Mouse (Mus musculus) limb, embryonic 13.5 days (tissue): ENCODE results near the gene Foxc2. TPM values are rescaled to one million over a fixed set of nuclear protein-coding genes. Genes with fewer than 3 reads are reported as not detected.
A peak's percentile ranks its signal among the peaks of the same experiment; 100 is the strongest.

Experiments
- ATAC-seq: fragments of 200-750 bp; cut with Nextera tagmentation; 2 replicates; pipeline ENCODE4 v1.8.0; 2017; ENCODE audit warnings: low read depth, moderate number of reproducible peaks, moderate TSS enrichment; ENCODE audit not compliant: low FRiP score
- H3K27ac ChIP-seq: fragments of 300-500 bp; sonication (generic); 2 replicates; pipeline ENCODE4 v1.5.1; 2015; ENCODE audit warnings: inconsistent platforms, mild to moderate bottlenecking, moderate library complexity
- H3K27me3 ChIP-seq: fragments of 300-500 bp; sonication (generic); 2 replicates; pipeline ENCODE4 v1.6.1; 2015; ENCODE audit warnings: mild to moderate bottlenecking, inconsistent platforms
- H3K36me3 ChIP-seq: fragments of 300-500 bp; sonication (generic); 2 replicates; pipeline ENCODE4 v1.6.1; 2015; ENCODE audit warnings: inconsistent platforms, mild to moderate bottlenecking, moderate library complexity
- H3K4me1 ChIP-seq: fragments of 300-500 bp; sonication (generic); 2 replicates; pipeline ENCODE4 v1.6.1; 2015; ENCODE audit warnings: inconsistent platforms
- H3K4me2 ChIP-seq: fragments of 300-500 bp; sonication (generic); replicated peaks from 2 replicates; pipeline ENCODE4 v1.6.1; 2015; ENCODE audit warnings: inconsistent platforms, mild to moderate bottlenecking, moderate library complexity
- H3K4me3 ChIP-seq: fragments of 300-500 bp; sonication (generic); 2 replicates; pipeline ENCODE4 v1.5.1; 2015; ENCODE audit warnings: moderate library complexity, mild to moderate bottlenecking, inconsistent platforms
- H3K9ac ChIP-seq: fragments of 300-500 bp; sonication (generic); 2 replicates; pipeline ENCODE4 v1.6.1; 2015; ENCODE audit warnings: mild to moderate bottlenecking, inconsistent platforms
- H3K9me3 ChIP-seq: fragments of 300-500 bp; sonication (generic); 2 replicates; pipeline ENCODE4 v1.6.1; 2016; ENCODE audit warnings: inconsistent platforms
- WGBS: fragments of 180-500 bp; shearing (Covaris S2); methylation state at CpG from one replicate; pipeline ENCODE4 v1.1.7; 2015; 5-methylcytosine and 5-hydroxymethylcytosine counted together
- polyA plus RNA-seq: library from polyadenylated mRNA; unstranded; fragments of >200 nt; fragmentation: Nextera tagmentation; extraction: Ambion mirVana; gene quantifications from 2 replicates; pipeline ENCODE4 v1.2.1, GENCODE M21; 2015

Gene Foxc2
- polyA plus RNA-seq, 1 experiment from 2014 or later: 7.5 TPM

DNA sequence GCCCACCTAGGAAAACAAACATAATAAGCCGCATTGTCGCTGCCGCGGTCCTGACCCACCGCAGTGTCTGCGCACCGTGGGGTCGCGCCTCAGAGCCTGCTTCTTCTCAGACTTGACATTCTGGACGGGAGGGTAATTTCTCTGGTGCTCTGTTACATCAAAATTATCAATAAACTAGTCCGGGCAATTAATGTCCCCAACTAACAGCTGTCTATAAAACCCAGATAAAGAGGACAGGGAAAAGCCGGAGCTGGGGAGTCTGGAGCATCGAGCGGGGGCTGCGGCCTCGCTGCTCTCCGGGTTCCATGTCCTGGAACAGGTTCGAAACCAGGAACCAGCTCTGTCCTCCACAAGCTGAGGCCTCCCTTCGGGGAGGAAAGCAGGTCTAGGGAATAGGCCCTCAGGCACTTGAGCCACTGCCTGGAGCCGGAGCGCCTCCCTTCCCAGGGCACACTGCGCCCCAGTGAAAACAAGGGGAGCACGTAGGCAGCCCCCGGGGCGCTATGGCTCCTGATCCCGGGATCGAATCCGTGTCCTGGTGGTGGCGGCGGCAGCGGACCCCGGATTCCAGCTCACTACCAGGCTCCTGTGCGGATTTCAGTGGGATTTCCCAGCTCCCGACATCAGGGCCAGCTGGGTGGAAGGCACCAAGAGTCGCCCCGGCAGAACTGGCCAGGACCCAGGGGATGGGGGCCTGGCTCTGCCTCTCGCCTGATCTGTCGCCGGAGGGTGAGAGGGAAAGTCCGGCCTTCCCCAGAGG lies 26.9 kb upstream of the Foxc2 start:
- 3% methylated on average over 39 of the region's 40 CpGs for WGBS
- no peak overlapping the region for H3K4me2 ChIP-seq

DNA sequence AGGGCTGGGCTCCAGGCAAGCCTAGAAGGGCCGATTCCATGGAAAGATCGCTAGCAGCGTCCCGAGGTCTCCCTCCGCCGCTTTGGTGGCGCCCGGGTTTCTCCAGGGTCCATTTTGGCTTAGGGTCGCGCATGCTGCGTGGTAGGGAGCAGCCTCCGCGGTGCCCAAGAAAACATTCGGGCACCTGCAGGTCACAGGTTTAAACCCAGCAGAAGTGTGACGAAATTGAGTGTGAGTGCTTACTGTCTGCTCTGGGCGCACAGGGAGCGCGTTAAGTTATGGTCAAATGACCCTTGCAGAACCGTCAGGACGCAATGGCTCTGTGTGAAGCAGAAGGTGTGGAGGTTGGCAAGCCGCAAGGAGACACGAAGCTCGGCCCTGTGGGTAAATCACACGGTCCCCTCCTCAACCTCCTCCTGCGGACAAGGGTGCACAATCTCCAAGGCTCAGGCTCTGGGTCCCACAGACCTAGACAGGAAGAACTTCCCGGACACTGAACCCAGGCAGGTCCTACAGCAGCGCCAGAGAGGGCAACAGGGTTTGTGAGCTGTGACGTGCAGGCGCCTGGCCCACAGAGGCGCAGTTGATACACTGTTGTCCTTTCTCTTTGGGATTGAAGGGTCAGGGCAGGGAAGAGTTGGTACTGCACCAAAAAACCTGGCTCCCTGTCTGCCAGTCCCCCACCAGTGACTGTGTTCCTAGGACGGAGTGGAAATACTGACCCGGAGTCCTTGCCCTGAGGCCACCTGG lies 26.2 kb upstream of the Foxc2 start:
- Histone ChIP-seq H3K9me3 (no peaks in the 10 kb centered on the region), H3K27me3 (peaks cover 97% of the 10 kb centered on the region), H3K27ac (no peak overlapping the region), H3K4me2 (no peak overlapping the region), H3K9ac (no peak overlapping the region), H3K4me1 (peaks cover 8% of the 10 kb centered on the region), H3K4me3 (no peak overlapping the region), H3K36me3 (no peaks in the 10 kb centered on the region)
- 6% methylated on average over 32 of the region's 32 CpGs for WGBS
- no peak for ATAC-seq

More for the DNA sequence above, 26.9 kb upstream of the Foxc2 start:
- Histone ChIP-seq H3K27ac (no peak overlapping the region), H3K36me3 (no peaks in the 10 kb centered on the region), H3K4me3 (no peak overlapping the region), H3K27me3 (peaks cover 99% of the 10 kb centered on the region), H3K9ac (no peak overlapping the region), H3K9me3 (no peaks in the 10 kb centered on the region), H3K4me1 (peaks cover 16% of the 10 kb centered on the region)
- ATAC-seq: no peak

DNA sequence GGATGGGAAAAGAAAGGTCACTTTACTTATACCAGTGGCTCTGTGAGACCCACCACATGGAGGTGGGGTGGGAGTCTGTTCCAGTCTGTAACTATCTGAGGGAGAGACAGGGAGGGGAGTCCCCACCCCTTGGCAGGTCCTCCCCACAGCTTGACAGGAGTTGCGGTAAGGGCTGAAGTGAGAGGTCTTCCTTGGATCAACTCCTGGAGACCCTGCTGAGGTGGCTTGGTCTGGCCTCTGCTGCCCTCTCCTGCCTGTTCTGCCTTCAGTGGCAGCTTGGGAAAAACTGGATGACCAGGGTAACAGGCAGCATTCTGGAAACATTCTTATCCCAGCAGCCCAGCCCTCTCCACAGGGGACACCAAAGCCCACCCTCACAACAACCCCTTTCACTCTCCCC lies 25.3 kb upstream of the Foxc2 start:
- Histone ChIP-seq H3K36me3 (no peaks in the 10 kb centered on the region), H3K4me3 (no peak overlapping the region), H3K9ac (no peak overlapping the region), H3K9me3 (no peaks in the 10 kb centered on the region), H3K27me3 (peaks cover 88% of the 10 kb centered on the region), H3K27ac (no peak overlapping the region), H3K4me2 (no peak overlapping the region), H3K4me1 (peaks cover 6% of the 10 kb centered on the region; the same call in 1 of the 2 replicates)
- WGBS: 0% methylated on average over 1 of the region's 1 CpGs
- ATAC-seq: no peak

DNA sequence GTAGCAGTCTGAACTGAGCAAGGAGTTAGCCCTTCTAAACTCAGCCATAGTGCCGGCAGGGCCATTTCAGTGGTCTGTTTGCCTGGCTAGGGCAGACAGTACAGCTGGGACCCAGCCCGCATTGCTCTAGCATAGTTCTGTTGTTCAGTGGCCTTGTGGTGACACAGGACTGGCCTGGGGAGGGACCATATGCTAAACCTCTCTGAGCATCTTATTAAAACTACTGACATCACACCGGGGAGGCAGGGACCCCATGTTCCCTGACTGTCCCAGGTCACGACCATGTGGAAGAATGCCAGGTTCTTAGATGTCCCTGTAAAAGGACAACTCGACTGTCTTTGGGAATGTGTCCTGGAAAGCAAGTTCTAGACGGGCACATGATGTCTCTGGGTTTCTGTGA lies 23.8 kb upstream of the Foxc2 start:
- Histone ChIP-seq H3K27me3 (peaks cover 74% of the 10 kb centered on the region), H3K36me3 (peaks cover 7% of the 10 kb centered on the region)

DNA sequence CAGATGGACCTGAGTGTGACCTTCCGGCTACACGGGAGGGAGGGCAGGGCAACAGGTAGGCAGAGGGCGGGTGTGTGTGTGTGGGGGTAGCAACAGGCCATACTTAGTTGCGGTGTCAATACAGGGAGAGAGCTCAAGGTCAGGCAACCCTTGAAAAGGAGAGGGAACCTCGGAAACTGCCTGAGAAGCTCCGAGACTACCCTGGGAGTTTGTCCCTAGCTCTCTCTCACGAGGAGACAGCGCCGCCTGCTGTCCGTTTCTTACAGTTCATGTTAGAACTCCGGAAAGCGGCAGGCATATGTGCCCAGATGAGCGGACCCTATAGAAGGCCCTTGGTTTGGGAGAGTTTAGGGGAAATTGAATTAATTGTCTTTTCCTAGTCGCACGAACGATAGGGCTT lies 23.3 kb upstream of the Foxc2 start:
- Histone ChIP-seq H3K4me1 (peaks cover 6% of the 10 kb centered on the region; the same call in 1 of the 2 replicates), H3K9me3 (no peaks in the 10 kb centered on the region), H3K27ac (no peak overlapping the region), H3K27me3 (peaks cover 69% of the 10 kb centered on the region), H3K36me3 (peaks cover 12% of the 10 kb centered on the region), H3K9ac (no peak overlapping the region), H3K4me2 (no peak overlapping the region), H3K4me3 (no peak overlapping the region)
- 4% methylated on average over 16 of the region's 16 CpGs for WGBS
- peak; percentile 54; the same call in 1 of the 2 replicates for ATAC-seq

More for the DNA sequence above, 23.8 kb upstream of the Foxc2 start:
- H3K4me2 ChIP-seq: no peak overlapping the region
- H3K9me3 ChIP-seq: no peaks in the 10 kb centered on the region
- H3K27ac ChIP-seq: no peak overlapping the region
- 19% methylated on average over 6 of the region's 6 CpGs for WGBS
- no peak overlapping the region for H3K4me3 ChIP-seq
- 0 out of 2 replicates have a peak, but pooled peaks have one; percentile 1 for ATAC-seq
- no peak overlapping the region for H3K9ac ChIP-seq
- peaks cover 6% of the 10 kb centered on the region; the same call in 1 of the 2 replicates for H3K4me1 ChIP-seq

DNA sequence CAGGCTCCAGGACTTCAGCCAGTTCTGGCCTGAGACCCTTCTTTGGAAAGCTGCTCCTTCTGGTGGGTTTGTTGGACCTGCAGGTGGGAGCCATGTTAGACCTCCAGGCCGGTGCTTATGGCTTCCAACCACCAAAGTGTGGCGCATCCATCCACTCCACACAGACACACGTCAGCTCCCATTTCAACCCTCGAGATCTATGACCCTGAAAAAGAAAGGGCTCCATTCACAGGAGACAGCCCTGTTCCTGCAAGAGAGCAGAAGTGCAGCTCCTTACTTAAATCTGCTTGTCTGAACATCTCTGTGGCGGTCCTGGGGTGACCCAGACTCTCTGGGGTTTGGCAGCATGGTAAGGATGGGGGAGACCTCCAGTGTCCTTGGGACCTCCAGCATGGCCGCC lies 22.5 kb upstream of the Foxc2 start:
- Histone ChIP-seq H3K27ac (no peak overlapping the region), H3K9ac (no peak overlapping the region), H3K36me3 (peaks cover 21% of the 10 kb centered on the region), H3K4me1 (peaks cover 6% of the 10 kb centered on the region; the same call in 1 of the 2 replicates), H3K4me2 (no peak overlapping the region), H3K9me3 (no peaks in the 10 kb centered on the region), H3K27me3 (peaks cover 61% of the 10 kb centered on the region), H3K4me3 (no peak overlapping the region)
- WGBS: 69% methylated on average over 6 of the region's 6 CpGs
- ATAC-seq: no peak

DNA sequence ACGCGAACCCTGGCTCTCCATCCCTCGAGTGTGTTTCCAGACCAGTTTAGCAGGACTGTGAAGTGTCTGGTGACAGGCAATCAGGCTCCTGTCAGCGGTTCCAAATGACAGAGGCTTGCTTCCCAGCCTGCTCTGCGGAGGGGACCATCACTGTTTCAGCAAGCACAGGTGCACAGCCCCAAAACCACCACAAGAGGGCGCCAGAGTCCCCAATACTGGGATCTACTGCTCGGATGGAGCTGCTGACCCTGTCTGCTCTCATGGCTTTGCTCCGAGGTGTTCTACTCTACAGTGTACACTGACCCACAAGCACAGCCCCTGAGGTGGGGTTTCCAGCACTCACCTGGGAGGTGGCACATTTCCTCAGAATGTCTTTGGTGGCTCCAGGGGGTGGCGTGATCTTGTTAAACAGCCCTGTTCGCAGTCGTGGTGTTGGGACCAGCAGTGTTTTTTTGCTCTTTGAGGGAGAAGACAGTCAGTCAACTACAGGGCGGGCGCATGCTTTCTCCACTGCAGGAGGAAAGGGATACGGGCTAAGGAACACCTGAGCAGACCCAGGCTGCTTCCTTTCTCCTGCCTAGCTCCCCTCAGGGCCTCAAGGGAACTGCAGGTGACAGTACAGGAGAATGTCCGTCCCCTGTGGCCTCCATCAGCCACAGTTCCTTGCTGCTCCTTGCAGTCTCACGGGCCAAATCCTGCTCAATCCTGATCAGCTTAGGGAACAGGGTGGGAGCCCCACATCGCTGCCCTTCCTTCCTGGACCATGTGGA lies 11.7 kb upstream of the Foxc2 start:
- Histone ChIP-seq H3K27ac (no peak overlapping the region), H3K4me2 (no peak overlapping the region), H3K36me3 (peaks cover 70% of the 10 kb centered on the region), H3K9me3 (no peaks in the 10 kb centered on the region), H3K4me3 (no peak overlapping the region), H3K4me1 (peaks cover 15% of the 10 kb centered on the region), H3K27me3 (no peaks in the 10 kb centered on the region), H3K9ac (no peak overlapping the region)
- WGBS: 47% methylated on average over 17 of the region's 17 CpGs
- no peak for ATAC-seq

DNA sequence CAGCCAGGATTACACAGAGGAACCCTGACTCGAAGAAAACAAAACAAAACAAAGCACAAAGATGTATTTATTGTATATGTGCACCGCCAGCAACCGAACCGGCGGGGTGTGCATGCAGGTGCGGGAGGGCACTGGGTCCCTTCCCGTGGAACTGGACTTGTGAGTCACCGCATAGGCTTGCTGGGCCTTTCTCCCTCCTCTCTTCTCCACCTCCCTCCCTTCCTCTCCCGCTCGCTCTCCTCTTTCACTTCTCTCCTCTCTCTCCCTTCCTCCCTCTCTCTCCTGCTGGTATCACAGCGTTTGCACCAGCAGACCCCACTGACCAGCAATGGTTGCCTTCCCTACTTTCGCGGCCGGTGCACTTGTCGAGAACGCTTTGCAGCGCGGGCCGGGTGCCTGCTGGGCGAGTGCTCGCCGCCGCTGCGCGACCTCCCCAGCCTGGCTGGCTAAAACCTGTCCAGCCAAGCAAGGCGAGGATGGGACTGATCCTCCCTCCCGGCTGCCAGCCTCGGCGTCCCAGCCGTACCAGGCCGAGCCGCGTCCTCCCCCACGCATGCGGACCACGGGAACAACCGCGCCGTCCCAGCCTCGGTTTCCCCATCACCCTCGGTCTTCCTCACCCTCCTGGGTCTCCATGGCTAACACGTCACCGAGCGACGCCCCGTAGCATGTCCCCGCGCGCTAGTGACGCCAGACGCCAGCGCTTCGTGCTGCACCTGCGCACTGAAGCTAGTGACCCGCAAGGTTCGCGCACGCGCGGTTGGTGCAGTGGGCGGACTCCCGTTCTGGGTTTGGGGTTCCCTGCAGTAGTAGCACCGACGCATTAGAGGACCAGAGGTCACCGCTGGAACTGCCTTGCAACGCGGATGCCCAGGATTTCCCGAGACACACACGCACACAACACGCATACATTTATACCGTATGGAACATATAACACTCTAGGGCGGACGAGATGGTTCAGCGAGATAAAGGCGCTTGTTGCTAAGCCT lies 8.0 kb upstream of the Foxc2 start, which contains the start of gene Mthfsd:
Gene Mthfsd (minus strand): TSS at position 725 of the 989 bp plus-strand sequence.
- ATAC-seq: peak; percentile 93
- H3K36me3 ChIP-seq: peaks cover 33% of the 10 kb centered on the region
- H3K9me3 ChIP-seq: no peaks in the 10 kb centered on the region
- peaks cover 15% of the 10 kb centered on the region for H3K4me1 ChIP-seq
- H3K4me2 ChIP-seq: peak within 1 kb of the TSS; percentile 79
- peaks cover 14% of the 10 kb centered on the region for H3K27me3 ChIP-seq
- H3K9ac ChIP-seq: peak within 1 kb of the TSS; percentile 89
- H3K27ac ChIP-seq: peak within 1 kb of the TSS; percentile 61
- H3K4me3 ChIP-seq: peak within 1 kb of the TSS; percentile 94
- 1% methylated on average over 75 of the region's 75 CpGs for WGBS

DNA sequence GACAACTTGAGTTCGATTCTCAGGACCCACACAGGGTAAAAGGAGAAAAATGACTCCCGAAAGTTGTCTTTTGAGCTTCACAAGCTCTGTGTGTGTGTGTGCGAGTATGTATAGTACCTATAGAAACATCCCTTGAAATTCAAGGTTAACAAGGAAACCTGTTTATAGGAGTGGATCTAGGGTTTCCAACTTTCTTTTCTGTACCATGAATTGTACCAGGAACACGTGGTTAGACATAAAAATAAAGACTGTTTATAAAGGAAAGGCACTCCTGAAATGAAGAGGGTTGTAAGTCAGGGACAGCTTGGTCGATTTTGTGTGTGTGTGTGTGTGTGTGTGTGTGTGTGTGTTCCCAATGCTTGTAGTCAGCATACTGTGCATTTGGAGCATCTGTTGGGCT lies 7.3 kb upstream of the Foxc2 start:
- Histone ChIP-seq H3K27ac (no peak overlapping the region), H3K36me3 (peaks cover 26% of the 10 kb centered on the region), H3K9ac (peak overlapping the region; percentile 59; the same call in 1 of the 2 replicates), H3K4me2 (peak overlapping the region; percentile 79), H3K4me3 (peak overlapping the region; percentile 94), H3K9me3 (no peaks in the 10 kb centered on the region), H3K4me1 (peaks cover 18% of the 10 kb centered on the region), H3K27me3 (peaks cover 17% of the 10 kb centered on the region)
- no peak for ATAC-seq
- WGBS: 13% methylated on average over 5 of the region's 5 CpGs

DNA sequence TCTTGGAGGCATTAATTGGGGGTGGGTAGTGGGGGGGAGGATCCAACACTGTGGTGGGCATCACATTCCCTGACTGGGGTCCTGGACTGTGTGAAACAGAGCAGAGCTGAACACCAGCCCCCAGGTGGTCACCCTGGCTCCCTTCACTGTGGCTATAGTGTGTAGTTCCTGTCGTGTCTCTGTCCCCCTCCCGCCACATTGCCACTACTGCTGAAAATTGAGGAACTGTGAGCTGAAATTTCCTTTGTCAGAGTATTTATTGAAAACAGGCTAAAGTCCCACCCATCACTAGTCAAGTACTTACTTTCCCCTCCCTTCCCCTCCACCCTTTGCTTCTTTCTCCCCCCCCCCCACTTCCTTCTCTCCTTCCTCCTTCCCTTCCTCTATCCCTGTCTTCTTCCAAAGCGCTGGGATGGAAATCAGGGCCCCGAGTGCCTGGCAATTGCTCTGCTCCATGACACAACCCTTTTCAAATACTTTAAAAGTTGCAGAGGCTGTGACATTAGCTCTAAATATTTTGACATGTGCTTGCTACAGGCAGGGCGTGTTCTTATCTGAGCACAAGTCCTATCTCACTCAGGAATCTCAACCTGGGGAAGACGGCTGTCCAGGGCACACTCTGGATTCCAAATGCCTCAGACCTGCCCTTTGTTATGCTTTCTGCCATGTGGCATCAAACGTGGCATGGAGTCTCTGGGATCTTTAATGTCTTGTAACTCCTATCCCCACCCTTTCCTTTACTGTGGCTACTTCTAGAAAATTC lies 4.6 kb upstream of the Foxc2 start:
- Histone ChIP-seq H3K9ac (no peak overlapping the region), H3K4me1 (peaks cover 35% of the 10 kb centered on the region), H3K4me3 (no peak overlapping the region), H3K27me3 (peaks cover 40% of the 10 kb centered on the region), H3K9me3 (no peaks in the 10 kb centered on the region), H3K36me3 (peaks cover 3% of the 10 kb centered on the region), H3K4me2 (no peak overlapping the region), H3K27ac (no peak overlapping the region)
- ATAC-seq: no peak
- WGBS: 46% methylated on average over 7 of the region's 7 CpGs
